Mouse (Mus musculus) spleen, adult 2 months (tissue): ENCODE results near the gene Lrrc8d.

ENCODE experiments used
- CTCF ChIP-seq: fragments of 200-500 bp; IDR thresholded peaks from 2 replicates; pipeline ENCODE4 v1.5.1; 2011; ENCODE audit warnings: mild to moderate bottlenecking, inconsistent platforms; ENCODE audit not compliant: insufficient read depth, insufficient read length, insufficient replicate concordance; ENCODE audit errors: extremely low read depth
- POLR2A ChIP-seq: fragments of 200-500 bp; IDR thresholded peaks from 2 replicates; pipeline ENCODE4 v1.6.1; 2011; ENCODE audit warnings: low read depth, low read length, inconsistent platforms

DNA sequence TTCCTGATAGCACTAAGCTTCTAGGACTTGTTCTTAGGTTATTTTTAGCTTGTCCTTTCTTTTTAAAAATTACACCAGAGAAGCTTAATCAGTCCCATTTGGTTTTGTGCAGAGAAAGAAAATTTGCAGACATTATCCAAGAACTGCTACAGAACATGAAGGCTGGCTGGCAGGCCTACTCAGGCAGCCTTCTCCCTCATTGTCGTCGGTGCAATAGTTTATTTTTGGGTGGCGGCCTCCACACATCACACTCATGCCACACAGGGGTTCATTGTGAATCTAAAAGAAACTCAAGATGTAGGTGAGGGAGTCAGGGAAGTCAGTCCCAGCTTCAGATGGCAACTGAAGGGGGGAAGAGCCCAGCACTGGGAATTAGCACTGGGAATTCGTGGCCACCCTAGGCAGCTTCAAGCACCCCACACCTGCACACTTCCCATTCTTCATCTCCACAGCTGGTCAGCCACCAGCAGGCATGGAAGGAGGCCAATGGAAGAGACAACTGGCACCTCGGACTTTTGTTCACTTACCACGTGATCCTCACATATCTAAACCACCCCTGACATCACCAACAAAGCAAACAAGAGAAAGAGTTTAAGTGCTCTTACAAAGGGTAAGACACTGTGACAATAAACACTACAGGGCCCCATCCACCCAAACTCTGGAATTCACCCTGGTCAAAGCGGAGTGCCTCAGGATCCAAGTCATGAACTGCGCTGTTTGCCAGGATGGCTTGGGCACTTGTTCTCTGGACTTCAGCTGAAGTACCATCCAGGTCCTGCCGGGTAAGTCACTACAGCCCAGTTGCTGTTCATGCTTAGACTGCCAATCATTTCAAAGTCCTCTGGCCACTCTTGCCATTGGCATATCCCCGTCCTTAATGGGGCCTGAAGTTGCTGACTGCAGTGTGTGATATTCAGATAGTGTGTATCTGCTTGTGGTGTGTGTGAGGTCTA lies 9.0 kb upstream of the Lrrc8d start:
- TF ChIP-seq CTCF (no peak), POLR2A (no peak)
